ENCODE assay signal across 8 mouse cellular contexts in the genomic region with DNA sequence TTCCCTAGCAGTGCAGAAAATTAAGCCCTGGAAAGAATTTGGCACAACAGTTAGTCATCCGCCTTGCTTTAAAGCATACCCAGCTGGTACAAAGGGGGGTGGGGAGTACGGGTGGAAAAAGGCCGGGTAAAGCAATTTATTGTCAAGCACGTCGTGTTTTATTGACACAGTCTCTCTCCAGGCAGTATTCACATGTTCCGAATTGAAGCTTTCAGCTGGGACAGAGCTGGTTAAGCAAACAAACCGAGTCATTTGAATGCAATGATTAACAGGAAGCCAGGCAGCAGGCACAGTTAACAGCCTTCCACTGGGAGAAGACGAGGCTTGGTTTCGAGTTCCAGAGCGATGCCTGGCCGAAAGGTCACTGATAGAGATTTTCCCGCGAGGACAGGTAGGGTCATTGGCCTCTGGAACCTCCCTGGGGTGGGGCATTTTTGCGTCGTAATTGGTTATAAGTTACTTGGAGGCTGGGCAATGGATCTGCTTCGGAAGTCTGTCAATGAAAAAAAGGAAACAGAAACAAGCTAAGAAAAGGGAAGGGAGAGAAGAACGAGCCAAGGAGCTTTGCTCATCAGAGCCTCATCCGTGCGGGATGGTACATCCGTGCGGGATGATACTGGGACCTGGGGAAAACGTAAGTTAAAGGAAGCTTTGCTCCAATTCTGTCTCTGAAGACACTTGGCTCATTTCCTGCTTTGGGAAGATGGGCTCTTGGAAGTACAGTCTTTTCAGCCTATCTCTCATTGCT. TPM values are rescaled to one million over a fixed set of nuclear protein-coding genes. Genes with fewer than 3 reads are reported as not detected.
A peak's percentile ranks its signal among the peaks of the same experiment; 100 is the strongest.
DNase-seq lines count a peak whose midpoint lies in the region; ATAC-seq and TF ChIP-seq lines count a peak whose summit lies in the region.

TSS of gene Gcnt2 (plus strand) at position 103 of the 748 bp plus-strand sequence.

- 0 out of 2 replicates have a peak within 1 kb of the TSS, but pooled peaks have one; percentile 18 for H3K9ac ChIP-seq in forebrain, postnatal 0 days
- peak within 1 kb of the TSS; percentile 47 for H3K9ac ChIP-seq in intestine, postnatal 0 days (ENCODE audit: low read depth, low read length)

- H3K9me3 ChIP-seq in forebrain, postnatal 0 days (ENCODE audit: low read length), result no peaks in the 10 kb centered on the region
- no peaks in the 10 kb centered on the region for H3K9me3 ChIP-seq in intestine, postnatal 0 days (ENCODE audit: control insufficient read depth)

- peak; percentile 34 for DNase-seq in right cerebral cortex, adult 18-20 months
- no peak for DNase-seq in right cerebral cortex, postnatal 14 days
- peak; percentile 44 for DNase-seq in forebrain, postnatal 0 days
- no peak for DNase-seq in left cerebral cortex, postnatal 4 days
- DNase-seq in yolk sac, embryonic 10.5 days (ENCODE audit: low spot score), result peak; percentile 92
- no peak for DNase-seq in cerebellum, adult 18-20 months

- H3K4me1 ChIP-seq in forebrain, postnatal 0 days (ENCODE audit: insufficient read depth), result 0 out of 2 replicates have a peak, but pooled peaks cover 5% of the 10 kb centered on the region
- peaks cover 9% of the 10 kb centered on the region; the same call in 1 of the 2 replicates for H3K4me1 ChIP-seq in intestine, postnatal 0 days (replicated peaks; ENCODE audit: control insufficient read depth, insufficient read depth, low read length)

- H3K27me3 ChIP-seq in forebrain, postnatal 0 days (ENCODE audit: insufficient read depth, low read length), result no peaks in the 10 kb centered on the region
- H3K27me3 ChIP-seq in intestine, postnatal 0 days (replicated peaks; ENCODE audit: control insufficient read depth, insufficient read depth, low read length), result no peaks in the 10 kb centered on the region

- peak within 1 kb of the TSS; percentile 50 for H3K27ac ChIP-seq in forebrain, postnatal 0 days (ENCODE audit: low read depth, low read length)
- peak within 1 kb of the TSS; percentile 90 for H3K27ac ChIP-seq in intestine, postnatal 0 days (ENCODE audit: low read depth, low read length)

- H3K4me3 ChIP-seq in forebrain, postnatal 0 days (ENCODE audit: low read depth, low read length), result peak within 1 kb of the TSS; percentile 17
- H3K4me3 ChIP-seq in intestine, postnatal 0 days (ENCODE audit: low read depth, low read length), result peak within 1 kb of the TSS; percentile 43

- 49% methylated on average over 22 of the region's 22 CpGs for WGBS in forebrain, postnatal 0 days
- 6% methylated on average over 22 of the region's 22 CpGs for WGBS in intestine, postnatal 0 days

- no peaks in the 10 kb centered on the region for H3K36me3 ChIP-seq in forebrain, postnatal 0 days (ENCODE audit: insufficient read depth)
- no peaks in the 10 kb centered on the region for H3K36me3 ChIP-seq in intestine, postnatal 0 days (ENCODE audit: control insufficient read depth, insufficient read depth)

- H3K4me2 ChIP-seq in forebrain, postnatal 0 days (ENCODE audit: low read depth), result peak within 1 kb of the TSS; percentile 37
- peak within 1 kb of the TSS; percentile 62 for H3K4me2 ChIP-seq in intestine, postnatal 0 days (replicated peaks; ENCODE audit: low read depth)

- intact Hi-C loops in left cerebral cortex, postnatal 4 days (cut with DNase I), result no loop called here

- TF ChIP-seq CTCF in forebrain, postnatal 0 days (IDR thresholded peaks at IDR 0.05; ENCODE audit: low read depth), result no peak
- TF ChIP-seq CTCF in intestine, postnatal 0 days (IDR thresholded peaks at IDR 0.05; ENCODE audit: low read depth), result 0 out of 2 replicates have a peak, but pooled peaks have one; percentile 12

- ATAC-seq in forebrain, postnatal 0 days, result peak; percentile 78
- ATAC-seq in intestine, postnatal 0 days, result peak; percentile 91
- ATAC-seq in megakaryocyte progenitor cell, adult 5-6 weeks (replicated peaks; ENCODE audit: poor library complexity), result peak; percentile 45

RNA-seq across cellular contexts. Expression of gene Gcnt2, which starts in this region (rescaled TPM):
- total RNA-seq in forebrain, postnatal 0 days (2014; rRNA removed), result 8.2 and 9.2 TPM in 2 replicates
- 3.3 and 3.4 TPM in 2 replicates for polyA plus RNA-seq in forebrain, postnatal 0 days (2015; fragmentation: Nextera tagmentation; extraction: Ambion mirVana)
- 20.2 and 20.5 TPM in 2 replicates for polyA plus RNA-seq in intestine, postnatal 0 days (2015; fragmentation: Nextera tagmentation; extraction: Ambion mirVana)
- 10 to 100 TPM; 10.7 to 11.7 TPM for total RNA-seq in left cerebral cortex, postnatal 4 days (2021)
- total RNA-seq in megakaryocyte progenitor cell, adult 5-6 weeks (2015), result 16.6 and 28.2 TPM in 2 replicates
- 7.0 and 15.4 TPM in 2 replicates for total RNA-seq in megakaryocyte progenitor cell, adult 5-6 weeks (2017)

Comparison
In these comparisons a context has a peak if more than half of its experiments do, and no peak if none do; other contexts are left out.
1. DNase-seq: peak in right cerebral cortex, adult 18-20 months (single experiment), forebrain, postnatal 0 days (single experiment) and yolk sac, embryonic 10.5 days (single experiment); none in right cerebral cortex, postnatal 14 days (single experiment), left cerebral cortex, postnatal 4 days (single experiment) and cerebellum, adult 18-20 months (0 of 2).
2. Peak in every context shown above with its lines, with median percentiles within 50 percentile points of each other: ATAC-seq.